18 mouse cellular contexts compared by ENCODE assay signal in genomic region chr11:16528391-16528790, GRCm38 (mm10).
"Had no signal": no experiment of that assay in that cellular context is flagged by ENCODE, and none has a peak within 500 bp of the region (broad histone marks: within the 10 kb centered on the region; RNA-seq: fewer than 3 reads in every experiment).

No protein-coding gene starts in this region.

- H3K9ac ChIP-seq: lung, embryonic 14.5 days; midbrain, embryonic 12.5 days; neural tube, embryonic 13.5 days; neural tube, embryonic 15.5 days; stomach, embryonic 15.5 days had no signal

- H3K9me3 ChIP-seq: midbrain, embryonic 10.5 days; midbrain, embryonic 12.5 days; neural tube, embryonic 13.5 days; neural tube, embryonic 15.5 days; stomach, embryonic 15.5 days had no signal

- H3K36me3 ChIP-seq: midbrain, embryonic 10.5 days; midbrain, embryonic 12.5 days; neural tube, embryonic 13.5 days; neural tube, embryonic 15.5 days; stomach, embryonic 15.5 days had no signal

- H3K27me3 ChIP-seq: midbrain, embryonic 12.5 days; neural tube, embryonic 13.5 days; neural tube, embryonic 15.5 days; stomach, embryonic 15.5 days had no signal

- H3K4me3 ChIP-seq: midbrain, embryonic 10.5 days; midbrain, embryonic 12.5 days; myocyte; neural tube, embryonic 13.5 days; neural tube, embryonic 15.5 days; stomach, embryonic 15.5 days had no signal

- DNase-seq: lung, adult 18-20 months; lung, embryonic 14.5 days; lung, postnatal 10 days; lung, postnatal 4 days; midbrain, embryonic 14.5 days; retina, postnatal 1 day; right cerebral cortex, adult 18-20 months; thymus, adult 2 months; thymus, postnatal 25 days; thymus, postnatal 4 days had no signal

- H3K27ac ChIP-seq: midbrain, embryonic 10.5 days; midbrain, embryonic 12.5 days; neural tube, embryonic 13.5 days; neural tube, embryonic 15.5 days; stomach, embryonic 15.5 days; stomach, postnatal 0 days had no signal

- H3K4me1 ChIP-seq: midbrain, embryonic 10.5 days; midbrain, embryonic 12.5 days; neural tube, embryonic 13.5 days; neural tube, embryonic 15.5 days; stomach, embryonic 15.5 days had no signal

- H3K4me2 ChIP-seq: lung, embryonic 14.5 days; midbrain, embryonic 12.5 days; neural tube, embryonic 13.5 days; neural tube, embryonic 15.5 days; stomach, embryonic 15.5 days had no signal

- ATAC-seq: midbrain, embryonic 16.5 days had no signal
